In the genomic region with DNA sequence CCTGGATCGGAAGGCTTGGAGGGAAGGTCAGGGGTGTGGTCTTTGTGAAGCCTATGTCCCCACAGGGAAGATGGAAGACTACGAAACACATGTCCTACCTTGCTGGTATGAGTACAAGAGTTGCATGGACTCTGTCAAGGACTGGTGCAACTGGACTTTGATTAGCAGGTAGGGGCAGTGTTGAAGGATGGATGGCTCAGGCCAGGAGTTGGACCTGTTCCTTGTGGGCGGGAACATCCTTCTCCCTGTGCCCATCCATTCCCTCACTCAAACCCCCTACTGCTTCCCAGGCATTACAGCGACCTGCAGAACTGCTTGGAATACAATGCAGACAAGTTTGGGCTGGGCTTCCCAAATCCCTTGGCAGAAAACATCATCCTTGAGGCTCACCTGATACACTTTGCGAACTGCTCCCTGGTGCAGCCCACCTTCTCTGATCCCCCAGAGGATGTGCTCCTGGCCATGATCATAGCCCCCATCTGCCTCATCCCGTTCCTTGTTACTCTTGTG, we compare ENCODE assay signal across 10 mouse cellular contexts. TPM values are rescaled to one million over a fixed set of nuclear protein-coding genes. Genes with fewer than 3 reads are reported as not detected.
A peak's percentile ranks its signal among the peaks of the same experiment; 100 is the strongest.
DNase-seq lines count a peak whose midpoint lies in the region; ATAC-seq lines count a peak whose summit lies in the region.
"Had no signal": no experiment of that assay in that cellular context is flagged by ENCODE, and none has a peak within 500 bp of the region (broad histone marks: within the 10 kb centered on the region; RNA-seq: fewer than 3 reads in every experiment).

No protein-coding gene starts in this region.

- no peaks in the 10 kb centered on the region for H3K36me3 ChIP-seq in lung, embryonic 16.5 days (ENCODE audit: control insufficient read depth, insufficient read depth, low read length)
- no peaks in the 10 kb centered on the region for H3K36me3 ChIP-seq in hindbrain, embryonic 15.5 days
- no peaks in the 10 kb centered on the region for H3K36me3 ChIP-seq in limb, embryonic 12.5 days
- H3K36me3 ChIP-seq in stomach, embryonic 15.5 days = no peaks in the 10 kb centered on the region

- H3K4me3 ChIP-seq in lung, embryonic 16.5 days (ENCODE audit: low read length) = peak overlapping the region; percentile 75
- peak overlapping the region; percentile 67 for H3K4me3 ChIP-seq in hindbrain, embryonic 15.5 days
- H3K4me3 ChIP-seq in limb, embryonic 12.5 days (replicated peaks) = peak overlapping the region; percentile 63
- peak overlapping the region; percentile 66 for H3K4me3 ChIP-seq in stomach, embryonic 15.5 days (replicated peaks)

- DNase-seq in lung, postnatal 14 days = no peak
- DNase-seq in T-cell, adult 2 months (ENCODE audit: low spot score) = no peak
- DNase-seq in ovary, postnatal 10 days (ENCODE audit: low spot score) = no peak
- DNase-seq: gastrocnemius, postnatal 36 days; right cerebral cortex, postnatal 25 days had no signal

- peaks cover 9% of the 10 kb centered on the region; the same call in 1 of the 2 replicates for H3K4me1 ChIP-seq in lung, embryonic 16.5 days (replicated peaks; ENCODE audit: control insufficient read depth, insufficient read depth, low read length)
- H3K4me1 ChIP-seq in hindbrain, embryonic 15.5 days (replicated peaks) = peaks cover 18% of the 10 kb centered on the region
- H3K4me1 ChIP-seq in limb, embryonic 12.5 days (replicated peaks) = peaks cover 34% of the 10 kb centered on the region
- H3K4me1 ChIP-seq in stomach, embryonic 15.5 days = peaks cover 13% of the 10 kb centered on the region; the same call in 1 of the 2 replicates

- WGBS in lung, embryonic 16.5 days = 73% methylated on average over 6 of the region's 6 CpGs
- 82% methylated on average over 6 of the region's 6 CpGs for WGBS in hindbrain, embryonic 15.5 days
- 85% methylated on average over 6 of the region's 6 CpGs for WGBS in limb, embryonic 12.5 days
- 81% methylated on average over 6 of the region's 6 CpGs for WGBS in stomach, embryonic 15.5 days

- H3K4me2 ChIP-seq in lung, embryonic 16.5 days (ENCODE audit: low read depth, low read length) = peak overlapping the region; percentile 91
- H3K4me2 ChIP-seq in hindbrain, embryonic 15.5 days = peak overlapping the region; percentile 99
- peak overlapping the region; percentile 98 for H3K4me2 ChIP-seq in limb, embryonic 12.5 days
- H3K4me2 ChIP-seq in stomach, embryonic 15.5 days = peak overlapping the region; percentile 94

- H3K27ac ChIP-seq in lung, embryonic 16.5 days (ENCODE audit: low read length) = peak overlapping the region; percentile 90
- no peak overlapping the region for H3K27ac ChIP-seq in hindbrain, embryonic 15.5 days (replicated peaks)
- 0 out of 2 replicates have a peak overlapping the region, but pooled peaks have one; percentile 29 for H3K27ac ChIP-seq in limb, embryonic 12.5 days
- no peak overlapping the region for H3K27ac ChIP-seq in stomach, embryonic 15.5 days
- H3K27ac ChIP-seq: liver, embryonic 14.5 days had no signal

- peaks cover 5% of the 10 kb centered on the region; the same call in 1 of the 2 replicates for H3K27me3 ChIP-seq in lung, embryonic 16.5 days (ENCODE audit: control insufficient read depth, insufficient read depth, low read depth, low read length)
- H3K27me3 ChIP-seq in hindbrain, embryonic 15.5 days = peaks cover 34% of the 10 kb centered on the region
- peaks cover 22% of the 10 kb centered on the region for H3K27me3 ChIP-seq in limb, embryonic 12.5 days
- no peaks in the 10 kb centered on the region for H3K27me3 ChIP-seq in stomach, embryonic 15.5 days (replicated peaks)

- ATAC-seq in lung, embryonic 16.5 days (ENCODE audit: low read depth) = no peak
- no peak for ATAC-seq in hindbrain, embryonic 15.5 days (ENCODE audit: low FRiP score, low read depth)
- ATAC-seq in limb, embryonic 12.5 days (ENCODE audit: insufficient number of reproducible peaks, insufficient read depth, low FRiP score, low TSS enrichment, low read depth) = no peak
- no peak for ATAC-seq in stomach, embryonic 15.5 days (ENCODE audit: insufficient read depth, low FRiP score, low read depth)

- H3K9ac ChIP-seq in lung, embryonic 16.5 days (ENCODE audit: low read length) = peak overlapping the region; percentile 84
- no peak overlapping the region for H3K9ac ChIP-seq in hindbrain, embryonic 15.5 days
- H3K9ac ChIP-seq in limb, embryonic 12.5 days (replicated peaks) = no peak overlapping the region
- H3K9ac ChIP-seq in stomach, embryonic 15.5 days = no peak overlapping the region
- H3K9ac ChIP-seq: liver, embryonic 14.5 days had no signal

- H3K9me3 ChIP-seq in lung, embryonic 16.5 days (ENCODE audit: control insufficient read depth, low read length) = no peaks in the 10 kb centered on the region
- no peaks in the 10 kb centered on the region for H3K9me3 ChIP-seq in hindbrain, embryonic 15.5 days
- no peaks in the 10 kb centered on the region for H3K9me3 ChIP-seq in limb, embryonic 12.5 days
- H3K9me3 ChIP-seq in stomach, embryonic 15.5 days = no peaks in the 10 kb centered on the region

RNA-seq across cellular contexts. Expression of a gene that starts 1.7 kb away (rescaled TPM):
- polyA plus RNA-seq in lung, embryonic 16.5 days (2015; fragmentation: Nextera tagmentation; extraction: Ambion mirVana) = 312 and 337 TPM in 2 replicates
- 96.5 and 98.8 TPM in 2 replicates for polyA plus RNA-seq in hindbrain, embryonic 15.5 days (2015; fragmentation: Nextera tagmentation; extraction: Ambion mirVana)
- 53.0 and 61.5 TPM in 2 replicates for polyA plus RNA-seq in limb, embryonic 12.5 days (2016; fragmentation: Nextera tagmentation; extraction: Ambion mirVana)
- polyA plus RNA-seq in stomach, embryonic 15.5 days (2015; fragmentation: Nextera tagmentation; extraction: Ambion mirVana) = 111 TPM in 2 replicates

RNA-seq across cellular contexts. Expression of a gene that starts 5.9 kb away (rescaled TPM):
- polyA plus RNA-seq in lung, embryonic 16.5 days (2015; fragmentation: Nextera tagmentation; extraction: Ambion mirVana) = 132 and 135 TPM in 2 replicates
- 118 and 124 TPM in 2 replicates for polyA plus RNA-seq in hindbrain, embryonic 15.5 days (2015; fragmentation: Nextera tagmentation; extraction: Ambion mirVana)
- 94.1 and 104 TPM in 2 replicates for polyA plus RNA-seq in limb, embryonic 12.5 days (2016; fragmentation: Nextera tagmentation; extraction: Ambion mirVana)
- polyA plus RNA-seq in stomach, embryonic 15.5 days (2015; fragmentation: Nextera tagmentation; extraction: Ambion mirVana) = 131 and 138 TPM in 2 replicates

RNA-seq across cellular contexts. Expression of a gene that starts 12.8 kb away (rescaled TPM):
- polyA plus RNA-seq in lung, embryonic 16.5 days (2015; fragmentation: Nextera tagmentation; extraction: Ambion mirVana) = 5.3 and 5.8 TPM in 2 replicates
- 8.5 and 9.5 TPM in 2 replicates for polyA plus RNA-seq in hindbrain, embryonic 15.5 days (2015; fragmentation: Nextera tagmentation; extraction: Ambion mirVana)
- 9.4 and 12.4 TPM in 2 replicates for polyA plus RNA-seq in limb, embryonic 12.5 days (2016; fragmentation: Nextera tagmentation; extraction: Ambion mirVana)
- 17.9 and 19.8 TPM in 2 replicates for polyA plus RNA-seq in stomach, embryonic 15.5 days (2015; fragmentation: Nextera tagmentation; extraction: Ambion mirVana)

RNA-seq across cellular contexts. Expression of a gene that starts 21.3 kb away (rescaled TPM):
- polyA plus RNA-seq in lung, embryonic 16.5 days (2015; fragmentation: Nextera tagmentation; extraction: Ambion mirVana) = 19.4 and 20.8 TPM in 2 replicates
- polyA plus RNA-seq in hindbrain, embryonic 15.5 days (2015; fragmentation: Nextera tagmentation; extraction: Ambion mirVana) = 26.5 and 27.4 TPM in 2 replicates
- polyA plus RNA-seq in limb, embryonic 12.5 days (2016; fragmentation: Nextera tagmentation; extraction: Ambion mirVana) = 14.2 and 16.4 TPM in 2 replicates
- 14.9 and 16.7 TPM in 2 replicates for polyA plus RNA-seq in stomach, embryonic 15.5 days (2015; fragmentation: Nextera tagmentation; extraction: Ambion mirVana)

RNA-seq across cellular contexts. Expression of a gene that starts 31.2 kb away (rescaled TPM):
- 1.9 and 3.2 TPM in 2 replicates for polyA plus RNA-seq in lung, embryonic 16.5 days (2015; fragmentation: Nextera tagmentation; extraction: Ambion mirVana)
- 1.0 and 1.2 TPM in 2 replicates for polyA plus RNA-seq in hindbrain, embryonic 15.5 days (2015; fragmentation: Nextera tagmentation; extraction: Ambion mirVana)
- polyA plus RNA-seq in limb, embryonic 12.5 days (2016; fragmentation: Nextera tagmentation; extraction: Ambion mirVana) = 1.0 and 1.6 TPM in 2 replicates
- 0.85 and 1.1 TPM in 2 replicates for polyA plus RNA-seq in stomach, embryonic 15.5 days (2015; fragmentation: Nextera tagmentation; extraction: Ambion mirVana)

Comparison
In these comparisons a context has a peak if more than half of its experiments do, and no peak if none do; other contexts are left out.
1. H3K27ac ChIP-seq: peak in lung, embryonic 16.5 days (single experiment) and limb, embryonic 12.5 days (single experiment); none in hindbrain, embryonic 15.5 days (single experiment) and stomach, embryonic 15.5 days (single experiment).
2. Peak in every context shown above with its lines, with median percentiles within 50 percentile points of each other: H3K4me2 ChIP-seq and H3K4me3 ChIP-seq.